Mouse (Mus musculus) cortical plate, adult 2 months (tissue): ENCODE data around the gene Gm20767. TPM values are rescaled to one million over a fixed set of nuclear protein-coding genes. Genes with fewer than 3 reads are reported as not detected.
"Not testable (repeated sequence)": the region's sequence is repeated elsewhere in the genome, so short reads cannot be mapped to it uniquely, and the experiment has no call there.

Experiments used
- H3K27ac ChIP-seq: fragments of 200-500 bp; 2 replicates; pipeline ENCODE4 v1.5.1; 2012; ENCODE audit warnings: low read length, control low read depth, inconsistent platforms; ENCODE audit not compliant: insufficient read depth
- H3K4me1 ChIP-seq: fragments of 200-500 bp; 2 replicates; pipeline ENCODE4 v1.6.1; 2011; ENCODE audit warnings: low read length; ENCODE audit not compliant: control insufficient read depth, insufficient read depth
- H3K4me3 ChIP-seq: fragments of 200-500 bp; 2 replicates; pipeline ENCODE4 v1.5.1; 2011; ENCODE audit warnings: mild to moderate bottlenecking, low read length, control low read depth; ENCODE audit not compliant: insufficient read depth
- polyA plus RNA-seq: library from polyadenylated mRNA; depleted of rRNA; stranded (reverse); fragments of >200 nt; gene quantifications from 2 replicates; pipeline ENCODE4 v1.2.3, GENCODE M21; 2012; rRNA removed

The Gm20767 gene
- not detected in 2 replicates for polyA plus RNA-seq

DNA sequence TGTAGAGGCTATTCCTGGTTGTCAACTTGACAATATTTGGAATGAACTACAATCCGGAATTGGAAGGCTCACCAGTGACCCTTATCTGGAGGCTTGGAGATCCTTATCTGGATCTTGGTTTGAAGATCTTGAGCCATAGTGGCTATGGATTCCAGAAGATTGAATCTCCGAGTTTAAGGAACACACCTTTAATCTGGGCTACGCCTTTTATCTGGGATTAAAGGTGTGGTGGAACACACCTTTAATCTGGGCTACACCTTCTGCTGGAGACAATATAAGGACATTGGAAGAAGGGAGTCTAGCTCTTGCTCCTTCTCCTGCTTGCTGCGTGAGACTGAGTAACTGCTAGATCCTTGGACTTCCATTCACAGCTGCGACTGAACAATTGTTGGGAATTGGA is at the start of gene Gm20767:
Gene Gm20767 (plus strand): TSS at position 301 of the 400 bp plus-strand sequence.
- H3K4me3 ChIP-seq, H3K4me1 ChIP-seq, H3K27ac ChIP-seq: not testable (repeated sequence)

DNA sequence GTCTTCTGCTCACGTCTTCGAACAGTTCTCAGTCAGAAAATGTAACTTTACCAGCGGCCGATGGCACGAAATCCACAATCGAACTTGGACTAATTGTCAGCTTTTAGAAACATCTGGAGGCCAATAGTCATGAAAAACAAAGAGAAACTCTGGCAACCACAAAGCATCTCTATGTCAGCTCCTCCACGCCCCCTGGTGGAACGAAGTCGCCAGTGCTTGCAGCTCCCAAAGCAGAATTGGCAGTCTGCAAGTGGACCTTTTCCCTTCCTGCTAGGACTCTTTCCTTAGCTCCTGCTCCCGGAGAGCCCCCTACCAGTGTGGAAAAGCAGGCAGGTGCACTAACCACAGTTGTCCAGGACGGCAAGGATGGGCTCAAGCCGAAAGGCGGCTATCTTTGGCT is 47.1 kb upstream of the Gm20767 start:
- not testable (repeated sequence) for H3K4me3 ChIP-seq, H3K4me1 ChIP-seq, H3K27ac ChIP-seq

DNA sequence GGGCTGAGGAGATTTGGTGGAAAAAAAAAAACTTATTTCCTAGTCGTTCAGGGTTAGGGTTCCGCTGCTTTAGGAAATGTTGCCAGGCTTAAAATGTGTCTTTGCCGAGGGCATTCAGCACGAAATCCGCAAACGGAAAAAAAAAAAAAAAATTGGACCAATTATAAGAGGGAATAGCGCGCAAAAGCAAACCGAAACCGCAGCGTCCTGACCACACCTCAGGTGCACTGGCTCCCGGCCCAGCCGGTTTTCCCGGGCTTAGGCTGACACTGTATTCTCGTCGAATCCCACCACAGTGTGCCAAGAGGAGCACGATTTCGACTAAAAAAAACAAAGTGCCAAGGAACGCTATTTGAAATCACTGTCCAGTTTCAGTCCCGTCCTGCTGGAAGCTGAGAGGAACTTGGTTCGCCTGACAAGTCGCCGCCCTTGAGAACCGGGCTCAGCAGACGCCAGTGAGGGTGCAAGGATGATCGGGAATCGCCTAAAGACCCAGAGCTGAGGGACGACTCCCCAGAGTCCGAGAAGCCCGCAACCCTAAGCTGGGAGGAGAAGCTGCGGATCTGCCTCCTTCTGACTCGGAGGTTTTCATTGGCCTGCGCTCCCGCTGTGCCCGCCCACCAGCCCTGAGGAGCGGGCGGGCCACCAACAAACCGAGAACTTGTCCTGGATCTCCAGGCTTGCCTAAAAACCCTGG is 43.7 kb upstream of the Gm20767 start:
- not testable (repeated sequence) for H3K4me3 ChIP-seq, H3K4me1 ChIP-seq, H3K27ac ChIP-seq

DNA sequence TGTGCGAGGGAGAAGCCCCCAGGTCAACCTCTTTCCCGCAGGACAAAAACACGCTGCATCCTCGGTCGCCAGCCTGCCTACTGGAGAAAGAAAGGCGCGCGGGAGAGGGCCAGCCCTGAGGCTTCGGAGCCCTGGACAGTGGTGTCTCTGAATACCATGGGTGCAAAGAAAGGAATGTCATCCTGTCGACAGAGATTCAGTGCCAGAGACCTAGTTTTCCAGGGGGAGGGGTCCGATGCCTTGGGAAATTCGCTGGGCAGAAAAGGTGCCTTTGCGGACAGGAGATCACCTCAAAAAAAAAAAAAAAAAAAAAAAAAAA is 43.1 kb upstream of the Gm20767 start:
- not testable (repeated sequence) for H3K4me3 ChIP-seq, H3K27ac ChIP-seq, H3K4me1 ChIP-seq

- H3K4me1 ChIP-seq, H3K27ac ChIP-seq, H3K4me3 ChIP-seq: not testable (repeated sequence)
These were observed 40.7 kb upstream of the Gm20767 start for GRCm38 (mm10) chr13:120099327-120099726.

- H3K4me1 ChIP-seq, H3K27ac ChIP-seq, H3K4me3 ChIP-seq: not testable (repeated sequence)
These were observed 33.5 kb upstream of the Gm20767 start for GRCm38 (mm10) chr13:120106504-120106903.

- H3K4me1 ChIP-seq, H3K27ac ChIP-seq, H3K4me3 ChIP-seq: not testable (repeated sequence)
These were observed 33.0 kb upstream of the Gm20767 start for GRCm38 (mm10) chr13:120107000-120107399.

DNA sequence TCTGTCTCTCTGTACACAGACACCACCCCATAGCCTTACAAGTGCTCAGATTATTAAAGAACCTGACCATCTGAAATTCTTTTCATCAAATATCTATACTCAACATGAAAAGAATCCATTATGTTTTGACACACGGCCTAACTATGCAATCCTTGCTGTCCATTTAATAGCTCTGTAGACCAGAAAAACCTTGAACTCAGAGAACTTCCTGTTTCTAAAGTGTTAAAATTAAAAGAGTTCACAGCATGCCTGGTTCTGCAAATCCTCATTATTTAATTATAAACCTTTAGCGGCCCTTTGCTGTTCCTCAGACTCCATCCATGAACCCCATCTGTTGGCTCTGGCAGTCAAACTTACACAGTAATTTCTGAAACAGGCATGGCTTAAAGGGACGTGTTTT is 2.3 kb downstream of the Gm20767 start:
- not testable (repeated sequence) for H3K27ac ChIP-seq, H3K4me1 ChIP-seq, H3K4me3 ChIP-seq

DNA sequence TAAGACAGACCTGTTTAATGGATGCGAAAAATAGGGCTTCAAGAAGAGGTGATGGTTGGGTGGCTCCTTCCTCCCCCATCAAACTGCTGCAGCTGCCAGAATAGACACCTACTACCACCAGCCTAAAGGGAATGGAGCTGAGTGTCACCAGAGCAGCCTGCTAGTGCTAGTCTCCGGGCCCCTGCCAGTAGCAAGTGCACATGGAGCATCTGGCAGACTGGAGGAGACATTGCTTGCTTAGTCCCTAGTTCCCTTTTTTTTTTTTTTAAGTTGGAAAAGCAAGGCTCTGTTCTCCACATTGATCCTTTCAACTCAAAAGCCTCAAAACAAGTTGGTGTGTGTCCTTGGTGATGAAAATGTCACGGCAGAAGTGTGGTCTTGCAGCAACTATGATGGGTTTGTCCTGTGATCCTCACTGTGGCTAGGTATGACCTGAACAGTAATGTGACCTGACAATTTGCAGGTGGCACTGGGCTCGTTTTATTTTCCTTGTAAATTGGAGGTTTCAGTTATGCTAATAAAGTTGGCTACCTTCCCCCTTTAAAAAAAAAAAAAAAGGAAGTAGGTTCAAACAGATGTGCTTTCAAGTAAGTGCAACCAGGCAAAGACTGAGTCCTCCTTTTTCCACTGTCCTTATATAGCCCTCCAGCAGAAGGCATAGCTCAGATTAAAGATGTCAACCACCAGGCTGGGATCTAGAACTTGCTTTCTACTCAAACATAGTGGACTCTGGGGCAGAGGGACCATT is 9.8 kb downstream of the Gm20767 start:
- H3K4me3 ChIP-seq = not testable (repeated sequence)

GRCm38 (mm10) chr13:120150589-120150988 is 10.5 kb downstream of the Gm20767 start:
- H3K4me1 ChIP-seq, H3K4me3 ChIP-seq, H3K27ac ChIP-seq: not testable (repeated sequence)

More for the DNA sequence above, 9.8 kb downstream of the Gm20767 start:
- H3K4me1 ChIP-seq, H3K27ac ChIP-seq: not testable (repeated sequence)

DNA sequence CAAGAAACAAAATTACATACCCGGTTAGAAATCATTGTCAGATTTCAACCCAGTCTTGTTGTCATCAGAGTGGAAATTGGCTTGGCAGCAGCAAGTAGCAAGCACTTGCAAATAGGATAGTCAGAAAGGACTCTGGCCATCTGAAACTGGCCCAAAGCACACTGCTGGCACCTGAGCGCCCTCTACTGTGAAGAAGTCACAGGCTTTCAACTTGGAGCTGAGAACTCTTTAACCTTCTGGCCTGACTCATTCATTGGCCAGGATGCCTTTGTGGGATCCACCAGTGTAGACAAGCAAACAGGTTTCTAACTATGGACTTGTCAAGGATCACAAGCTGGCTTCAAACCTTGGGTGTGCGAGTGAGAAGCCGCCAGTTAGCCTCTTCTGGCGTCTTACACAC is 28.3 kb downstream of the Gm20767 start:
- H3K4me1 ChIP-seq, H3K4me3 ChIP-seq, H3K27ac ChIP-seq: not testable (repeated sequence)

GRCm38 (mm10) chr13:120172133-120172532 is 32.1 kb downstream of the Gm20767 start, which contains the start of gene Gm21818:
Gene Gm21818 (plus strand): TSS chr13:120172433.
- H3K4me3 ChIP-seq, H3K27ac ChIP-seq, H3K4me1 ChIP-seq: not testable (repeated sequence)

DNA sequence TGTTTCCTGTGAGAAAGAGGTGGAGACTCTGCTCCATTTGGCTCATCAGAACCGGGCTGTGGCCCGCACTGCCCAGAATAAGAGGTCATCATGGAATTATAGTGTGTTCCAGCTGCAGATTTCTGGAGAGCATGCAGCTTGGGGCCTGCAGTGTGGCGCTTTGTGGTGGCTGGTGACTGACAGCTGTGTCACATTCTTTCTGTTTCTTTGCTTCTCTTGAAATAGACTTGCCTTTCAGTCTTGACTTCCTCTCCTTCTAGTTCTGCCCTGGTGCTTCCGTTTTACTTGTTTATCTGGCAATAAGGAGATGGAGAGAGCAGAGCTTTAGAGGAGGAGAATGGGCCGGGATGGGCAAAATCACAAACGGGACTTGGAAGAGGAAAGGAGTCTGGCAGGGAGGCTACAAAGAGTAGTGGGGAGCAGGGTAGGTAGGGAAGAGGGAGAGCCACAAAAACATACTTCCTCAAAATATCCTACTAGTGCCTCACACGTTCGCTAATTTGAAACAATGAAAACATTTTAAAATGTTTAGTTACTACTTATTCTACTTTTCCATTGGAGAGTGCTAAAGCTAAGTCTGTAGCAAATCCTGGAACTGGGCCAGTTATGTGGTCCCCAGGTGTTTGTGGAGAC is 56.3 kb downstream of the Gm20767 start:
- H3K4me1 ChIP-seq, H3K4me3 ChIP-seq, H3K27ac ChIP-seq: not testable (repeated sequence)
